Mouse (Mus musculus) midbrain, embryonic 11.5 days (tissue): Measurements from ENCODE around the gene Micu1. TPM values are rescaled to one million over a fixed set of nuclear protein-coding genes. Genes with fewer than 3 reads are reported as not detected.

Experiments
- ATAC-seq: fragments of 200-750 bp; cut with Nextera tagmentation; 2 replicates; pipeline ENCODE4 v1.8.0; 2017; ENCODE audit warnings: moderate TSS enrichment, moderate library complexity; ENCODE audit not compliant: low FRiP score
- DNase-seq: peaks from one replicate; pipeline ENCODE4 v3.0.0; 2015; ENCODE audit warnings: low spot score; ENCODE audit errors: missing footprints
- H3K27ac ChIP-seq: fragments of 300-500 bp; sonication (generic); 2 replicates; pipeline ENCODE4 v1.5.1; 2014; ENCODE audit warnings: low read depth, low read length
- H3K27me3 ChIP-seq: fragments of 300-500 bp; sonication (generic); 2 replicates; pipeline ENCODE4 v1.6.1; 2014; ENCODE audit warnings: mild to moderate bottlenecking, low read length, moderate library complexity, mixed read lengths; ENCODE audit not compliant: control insufficient read depth, insufficient read depth
- H3K36me3 ChIP-seq: fragments of 300-500 bp; sonication (generic); 2 replicates; pipeline ENCODE4 v1.6.1; 2014; ENCODE audit warnings: mild to moderate bottlenecking, low read length, moderate library complexity, mixed read lengths; ENCODE audit not compliant: control insufficient read depth, insufficient read depth
- H3K4me1 ChIP-seq: fragments of 300-500 bp; sonication (generic); 2 replicates; pipeline ENCODE4 v1.6.1; 2014; ENCODE audit warnings: low read length; ENCODE audit not compliant: control insufficient read depth, insufficient read depth
- H3K4me2 ChIP-seq: fragments of 300-500 bp; sonication (generic); 2 replicates; pipeline ENCODE4 v1.6.1; 2014; ENCODE audit warnings: mild to moderate bottlenecking, moderate library complexity
- H3K4me3 ChIP-seq: fragments of 300-500 bp; sonication (generic); 2 replicates; pipeline ENCODE4 v1.5.1; 2014; ENCODE audit warnings: low read depth, low read length
- H3K9ac ChIP-seq: fragments of 300-500 bp; sonication (generic); 2 replicates; pipeline ENCODE4 v1.6.1; 2014; ENCODE audit warnings: low read length
- H3K9me3 ChIP-seq: fragments of 300-500 bp; sonication (generic); 2 replicates; pipeline ENCODE4 v1.6.1; 2016; ENCODE audit warnings: low read length; ENCODE audit not compliant: control insufficient read depth
- WGBS: fragments of 180-500 bp; shearing (Covaris S2); extraction: QIAGEN DNeasy Blood & Tissue Kit; methylation state at CpG from one replicate; pipeline ENCODE4 v1.1.7; 2014; 5-methylcytosine and 5-hydroxymethylcytosine counted together
- polyA plus RNA-seq: library from polyadenylated mRNA; unstranded; fragments of >200 nt; fragmentation: Nextera tagmentation; extraction: Ambion mirVana; gene quantifications from 2 replicates; pipeline ENCODE4 v1.2.1, GENCODE M21; 2014

The Micu1 gene
- polyA plus RNA-seq, 1 experiment from 2014 or later, result 57.0 TPM

GRCm38 (mm10) chr10:59860684-59861083 lies 158.4 kb downstream of the Micu1 start:
- peak; percentile 47 for DNase-seq
- Histone ChIP-seq H3K4me3 (no peak overlapping the region), H3K36me3 (no peaks in the 10 kb centered on the region), H3K9me3 (no peaks in the 10 kb centered on the region), H3K27ac (no peak overlapping the region), H3K4me1 (peaks cover 4% of the 10 kb centered on the region; the same call in 1 of the 2 replicates), H3K27me3 (no peaks in the 10 kb centered on the region), H3K4me2 (no peak overlapping the region), H3K9ac (no peak overlapping the region)
- no peak for ATAC-seq
- 94% methylated on average over 9 of the region's 9 CpGs for WGBS

- no peaks in the 10 kb centered on the region for H3K36me3 ChIP-seq
- no peak overlapping the region for H3K4me2 ChIP-seq
- H3K27ac ChIP-seq, result no peak overlapping the region
- no peak for DNase-seq
- 88% methylated on average over 10 of the region's 10 CpGs for WGBS
- no peak for ATAC-seq
- H3K27me3 ChIP-seq, result no peaks in the 10 kb centered on the region
- peaks cover 4% of the 10 kb centered on the region; the same call in 1 of the 2 replicates for H3K4me1 ChIP-seq
- H3K9ac ChIP-seq, result no peak overlapping the region
- no peak overlapping the region for H3K4me3 ChIP-seq
- no peaks in the 10 kb centered on the region for H3K9me3 ChIP-seq
These were observed 158.9 kb downstream of the Micu1 start for GRCm38 (mm10) chr10:59861201-59861600.

GRCm38 (mm10) chr10:59862816-59863440 lies 160.7 kb downstream of the Micu1 start:
- Histone ChIP-seq H3K36me3 (no peaks in the 10 kb centered on the region), H3K27me3 (no peaks in the 10 kb centered on the region), H3K27ac (no peak overlapping the region), H3K4me1 (peaks cover 4% of the 10 kb centered on the region; the same call in 1 of the 2 replicates), H3K9me3 (no peaks in the 10 kb centered on the region), H3K4me3 (no peak overlapping the region), H3K4me2 (no peak overlapping the region), H3K9ac (no peak overlapping the region; the same call in 1 of the 2 replicates)
- DNase-seq (no peak), ATAC-seq (no peak)
- 92% methylated on average over 6 of the region's 6 CpGs for WGBS

- 57% methylated on average over 4 of the region's 4 CpGs for WGBS
- DNase-seq (no peak), ATAC-seq (no peak)
These were observed 161.3 kb downstream of the Micu1 start for GRCm38 (mm10) chr10:59863620-59864019.

GRCm38 (mm10) chr10:59864232-59864875 lies 162.1 kb downstream of the Micu1 start:
- Histone ChIP-seq H3K4me3 (no peak overlapping the region), H3K27ac (no peak overlapping the region), H3K9ac (no peak overlapping the region), H3K36me3 (no peaks in the 10 kb centered on the region), H3K27me3 (no peaks in the 10 kb centered on the region), H3K4me1 (peaks cover 4% of the 10 kb centered on the region; the same call in 1 of the 2 replicates), H3K9me3 (no peaks in the 10 kb centered on the region), H3K4me2 (no peak overlapping the region)
- no peak for DNase-seq
- 59% methylated on average over 19 of the region's 19 CpGs for WGBS
- 0 out of 2 replicates have a peak, but pooled peaks have one; percentile 20 for ATAC-seq

More at GRCm38 (mm10) chr10:59863620-59864019, 161.3 kb downstream of the Micu1 start:
- Histone ChIP-seq H3K9ac (0 out of 2 replicates have a peak overlapping the region, but pooled peaks have one; percentile 1), H3K4me3 (no peak overlapping the region), H3K27me3 (no peaks in the 10 kb centered on the region), H3K9me3 (no peaks in the 10 kb centered on the region), H3K4me1 (peaks cover 4% of the 10 kb centered on the region; the same call in 1 of the 2 replicates), H3K36me3 (no peaks in the 10 kb centered on the region), H3K27ac (no peak overlapping the region), H3K4me2 (no peak overlapping the region)

- Histone ChIP-seq H3K4me2 (no peak overlapping the region), H3K9ac (no peak overlapping the region), H3K9me3 (no peaks in the 10 kb centered on the region), H3K27ac (no peak overlapping the region), H3K4me3 (no peak overlapping the region), H3K36me3 (no peaks in the 10 kb centered on the region), H3K4me1 (peaks cover 4% of the 10 kb centered on the region; the same call in 1 of the 2 replicates), H3K27me3 (no peaks in the 10 kb centered on the region)
- ATAC-seq, result peak; percentile 79
- WGBS, result 36% methylated on average over 13 of the region's 13 CpGs
- peak; percentile 99 for DNase-seq
These were observed 162.8 kb downstream of the Micu1 start for GRCm38 (mm10) chr10:59864884-59865726.

GRCm38 (mm10) chr10:59868266-59868665 lies 166.0 kb downstream of the Micu1 start:
- Histone ChIP-seq H3K9ac (no peak overlapping the region), H3K27ac (no peak overlapping the region), H3K36me3 (no peaks in the 10 kb centered on the region), H3K27me3 (no peaks in the 10 kb centered on the region), H3K4me3 (no peak overlapping the region), H3K4me2 (no peak overlapping the region), H3K9me3 (no peaks in the 10 kb centered on the region), H3K4me1 (peaks cover 4% of the 10 kb centered on the region; the same call in 1 of the 2 replicates)
- DNase-seq, result no peak
- no peak for ATAC-seq
- WGBS, result 60% methylated on average over 11 of the region's 11 CpGs

GRCm38 (mm10) chr10:59870038-59870437 lies 167.8 kb downstream of the Micu1 start:
- Histone ChIP-seq H3K36me3 (no peaks in the 10 kb centered on the region), H3K4me2 (no peak overlapping the region), H3K4me1 (no peaks in the 10 kb centered on the region; the same call in 1 of the 2 replicates), H3K9me3 (no peaks in the 10 kb centered on the region), H3K27me3 (no peaks in the 10 kb centered on the region), H3K4me3 (no peak overlapping the region), H3K27ac (no peak overlapping the region), H3K9ac (no peak overlapping the region)
- ATAC-seq, result no peak; the same call in 1 of the 2 replicates
- 87% methylated on average over 6 of the region's 6 CpGs for WGBS
- no peak for DNase-seq
